Mouse (Mus musculus): ENCODE results near the gene Gucy1b2. TPM values are rescaled to one million over a fixed set of nuclear protein-coding genes. Genes with fewer than 3 reads are reported as not detected.

Gucy1b2 gene
- polyA plus RNA-seq (2012; rRNA removed): not detected in 2 replicates

GRCm38 (mm10) chr14:62456239-62456747 lies at the start of gene Gucy1b2:
Gucy1b2 (minus strand) TSS chr14:62456289.
- no peak for DNase-seq (ENCODE audit: low read depth)

- no peak for DNase-seq (ENCODE audit: low read depth)
These were observed 41.3 kb upstream of the Gucy1b2 start for GRCm38 (mm10) chr14:62497391-62497790.

DNA sequence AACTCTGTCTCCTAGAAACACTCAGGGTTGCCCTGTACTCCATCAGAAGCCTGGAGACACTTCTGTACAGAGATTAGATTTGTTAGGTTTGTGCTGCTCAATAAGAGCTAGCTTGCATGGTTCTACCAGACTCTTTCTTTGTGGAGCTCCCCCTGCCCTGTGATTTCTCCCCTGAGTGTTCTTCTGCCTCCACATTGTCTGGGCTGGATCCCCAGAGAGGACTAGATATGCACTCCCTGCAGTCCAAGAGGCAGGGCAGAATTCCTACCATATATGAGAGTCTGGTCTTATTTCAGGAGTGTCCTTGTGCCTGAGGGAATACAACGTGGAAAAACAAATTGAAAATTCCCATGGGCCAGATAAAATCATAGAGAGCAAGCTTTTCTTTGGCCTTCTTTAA lies 40.4 kb upstream of the Gucy1b2 start:
- DNase-seq (ENCODE audit: low read depth): no peak

DNA sequence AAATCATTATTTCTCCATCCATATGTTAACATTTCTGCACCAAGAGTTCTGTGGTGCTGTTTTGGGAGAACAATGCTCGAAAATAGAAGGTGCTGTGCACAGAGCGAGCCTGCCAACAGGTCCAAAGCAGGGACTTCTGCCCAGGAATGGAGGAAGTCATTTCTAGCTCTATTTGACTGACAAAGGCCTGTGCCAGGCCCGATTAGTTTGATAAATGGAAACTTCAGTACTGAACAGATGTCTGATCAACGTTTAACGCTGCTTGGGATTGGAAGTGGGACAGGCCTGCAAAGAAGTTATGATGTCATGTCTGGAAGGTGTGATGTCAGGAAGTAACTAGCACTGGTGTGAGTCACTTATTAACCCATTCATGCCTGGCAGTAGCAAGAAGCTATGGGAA lies 37.4 kb upstream of the Gucy1b2 start:
- no peak for DNase-seq (ENCODE audit: low read depth)

DNA sequence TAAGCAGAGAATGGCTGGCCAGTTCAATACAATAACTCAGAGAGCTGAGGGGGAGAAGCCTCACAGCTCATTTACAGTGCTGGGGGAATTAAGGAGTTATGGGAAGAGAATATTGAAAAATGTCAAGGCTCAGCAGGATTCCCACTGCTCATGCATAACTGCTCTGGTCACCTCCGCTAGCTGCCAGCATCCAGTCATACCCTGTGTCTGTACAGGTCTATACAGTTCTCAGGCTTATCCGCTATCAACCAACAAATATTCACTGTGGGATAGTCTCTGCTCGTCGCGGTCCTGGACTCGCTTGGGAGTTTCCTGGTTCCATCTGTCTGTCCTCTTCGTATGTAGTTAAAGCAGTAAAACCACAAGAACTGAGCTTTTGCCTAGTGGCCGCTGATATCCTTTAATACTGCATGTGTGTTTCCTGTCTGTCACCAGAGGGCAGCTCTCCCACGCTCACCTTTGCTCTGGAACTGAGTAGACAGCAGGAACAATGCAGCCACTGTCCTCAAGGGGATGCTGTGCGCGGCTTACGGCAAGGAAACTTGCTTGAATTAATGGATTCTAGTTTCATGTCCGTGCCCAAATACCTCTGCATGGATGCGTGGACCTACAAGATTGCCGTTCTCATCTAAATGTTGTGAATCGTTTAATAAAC lies 36.2 kb upstream of the Gucy1b2 start:
- peak; percentile 46 for DNase-seq (ENCODE audit: low read depth)

DNA sequence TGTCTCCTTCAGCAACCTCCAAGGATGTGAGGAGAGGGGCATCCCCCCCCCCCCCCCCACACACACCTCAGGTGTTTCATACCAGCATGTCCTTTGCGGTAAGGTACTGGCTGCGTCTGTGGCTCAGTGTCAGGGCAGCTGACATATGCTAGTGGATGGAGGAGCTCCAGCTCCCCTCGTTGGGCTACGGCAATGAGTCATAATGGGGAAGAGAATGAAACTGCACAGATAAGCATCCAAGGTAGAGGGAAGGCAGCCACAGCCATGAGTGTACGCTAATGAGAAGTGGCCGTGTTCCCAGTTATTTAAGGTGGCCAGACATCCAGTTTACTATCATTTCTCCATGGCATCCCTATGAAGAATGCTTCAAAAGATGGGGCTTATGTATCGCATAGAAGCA lies 32.2 kb upstream of the Gucy1b2 start:
- DNase-seq (ENCODE audit: low read depth): no peak

GRCm38 (mm10) chr14:62481381-62481780 lies 25.3 kb upstream of the Gucy1b2 start:
- DNase-seq (ENCODE audit: low read depth): no peak

DNA sequence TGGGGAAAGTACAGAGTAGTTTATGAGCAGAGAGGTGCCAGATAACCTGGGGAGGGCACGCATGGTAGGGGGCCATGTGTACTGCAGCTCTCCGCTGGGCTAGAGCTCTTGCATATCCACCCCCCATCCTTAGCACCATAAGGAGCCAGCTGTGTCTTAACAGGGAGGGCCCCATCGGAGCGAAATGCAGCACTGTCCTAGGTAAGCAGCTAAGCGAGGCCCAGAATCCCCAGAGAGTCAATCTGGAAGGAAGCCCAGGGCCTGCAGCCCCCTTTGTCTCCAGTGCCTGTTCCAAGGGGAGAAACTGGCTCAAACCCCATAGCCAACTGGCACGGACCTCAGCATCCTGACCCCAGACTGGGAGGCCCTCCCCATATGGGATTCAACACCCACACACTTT lies 23.3 kb upstream of the Gucy1b2 start:
- no peak for DNase-seq (ENCODE audit: low read depth)

GRCm38 (mm10) chr14:62474481-62474880 lies 18.4 kb upstream of the Gucy1b2 start:
- DNase-seq (ENCODE audit: low read depth): no peak

DNA sequence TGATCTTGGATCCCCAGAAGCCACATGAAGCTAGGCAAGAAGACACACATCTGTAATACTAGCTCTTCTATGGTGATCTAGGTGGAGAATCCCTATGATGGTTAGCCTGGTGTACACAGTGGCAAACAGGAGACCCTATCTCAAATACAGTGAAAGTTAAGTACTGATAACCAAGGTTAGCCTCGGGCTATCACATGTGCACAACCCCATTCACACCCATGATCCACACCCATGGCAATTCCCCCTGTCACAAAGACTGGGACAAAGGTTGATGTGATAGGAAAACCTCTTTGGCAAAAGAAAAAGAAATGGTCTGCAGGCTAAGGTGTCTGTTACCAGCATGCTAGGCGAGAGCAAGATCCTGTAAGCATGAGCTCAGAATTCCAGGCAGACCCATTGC lies 16.0 kb upstream of the Gucy1b2 start:
- no peak for DNase-seq (ENCODE audit: low read depth)

DNA sequence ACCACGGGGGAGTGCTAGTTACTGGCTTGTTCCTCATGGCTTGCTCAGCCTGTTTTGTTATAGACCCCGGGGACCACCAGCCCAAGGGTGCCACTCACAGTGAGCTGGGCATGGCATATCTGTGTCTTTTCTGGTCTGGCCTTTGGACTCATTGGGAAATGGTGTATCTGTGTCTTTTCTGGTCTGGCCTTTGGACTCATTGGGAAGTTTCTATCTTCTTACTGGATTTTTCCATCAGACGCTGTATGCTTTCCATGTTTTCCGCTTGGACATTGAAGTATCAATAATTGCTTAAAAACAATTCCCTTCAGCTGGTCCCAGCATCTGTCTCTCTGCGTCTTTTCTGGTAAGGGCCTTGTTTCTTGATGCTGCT lies 12.7 kb upstream of the Gucy1b2 start:
- DNase-seq (ENCODE audit: low read depth): no peak

DNA sequence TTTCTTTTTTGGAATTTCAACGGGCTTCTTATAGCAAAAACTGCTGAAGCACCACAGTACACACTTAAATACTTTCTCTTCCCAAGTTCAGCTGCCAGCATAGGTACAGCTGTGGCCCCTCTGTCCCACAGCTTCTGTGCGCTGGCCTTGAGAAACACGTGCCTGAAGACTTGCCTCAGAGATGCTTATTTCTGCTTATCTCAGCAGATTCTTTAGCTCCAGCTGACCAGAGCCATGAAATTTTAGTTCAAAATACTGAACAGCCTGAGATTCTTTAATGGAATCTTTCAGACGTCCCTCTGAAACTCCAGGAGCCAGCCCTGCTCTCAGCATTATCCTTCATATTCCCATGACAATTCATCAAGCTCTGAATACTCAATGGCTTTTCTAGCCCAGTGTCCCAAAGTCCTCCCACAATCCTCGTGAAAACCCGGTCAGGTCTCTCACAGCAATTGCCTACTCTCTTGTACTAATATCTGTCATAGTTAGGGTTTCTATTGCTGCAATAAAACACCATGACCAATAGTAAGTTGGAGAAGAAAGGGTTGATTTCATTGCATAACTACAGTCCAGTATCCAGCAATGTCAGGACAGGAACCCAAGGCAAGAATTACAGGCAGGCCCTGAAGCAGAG lies 12.1 kb upstream of the Gucy1b2 start:
- no peak for DNase-seq (ENCODE audit: low read depth)

DNA sequence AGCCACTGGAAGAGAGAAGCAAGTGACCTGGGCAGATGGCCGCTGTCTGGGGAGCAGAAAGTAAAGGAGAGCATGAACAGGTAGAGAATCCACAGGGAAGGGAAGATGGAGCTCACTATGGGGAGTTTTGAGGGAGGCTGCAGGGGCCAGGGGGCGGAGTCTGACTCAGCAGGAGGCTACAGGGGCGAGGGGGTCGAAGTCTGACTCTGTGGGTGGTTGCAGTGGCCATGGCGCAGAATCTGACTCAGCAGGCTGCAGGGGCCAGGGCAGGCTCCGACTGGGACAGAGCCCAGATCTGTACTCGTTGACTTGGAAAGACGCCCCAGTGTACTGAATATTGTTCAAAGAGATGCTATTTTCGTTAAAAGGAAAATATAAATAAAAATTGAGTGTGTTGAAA lies 8.9 kb upstream of the Gucy1b2 start:
- DNase-seq (ENCODE audit: low read depth): no peak

GRCm38 (mm10) chr14:62459541-62459940 lies 3.5 kb upstream of the Gucy1b2 start:
- no peak for DNase-seq (ENCODE audit: low read depth)

GRCm38 (mm10) chr14:62457420-62458181 lies 1.5 kb upstream of the Gucy1b2 start:
- no peak for DNase-seq (ENCODE audit: low read depth)

DNA sequence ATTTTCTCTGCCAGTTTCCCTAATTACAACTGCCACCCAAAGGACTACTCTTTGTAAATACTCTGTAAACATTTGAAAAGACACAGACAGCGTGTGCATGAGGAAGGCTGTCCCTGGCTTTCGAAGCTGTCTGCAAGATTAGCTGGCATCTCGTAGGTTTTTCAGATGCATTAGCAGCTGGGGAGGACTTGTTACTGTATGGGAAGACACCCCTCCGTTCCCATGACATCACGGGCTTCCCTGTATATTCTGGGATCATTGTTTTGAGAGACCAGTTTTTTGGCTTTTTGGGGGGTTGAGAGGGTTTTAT lies 564 bp downstream of the Gucy1b2 start:
- no peak for DNase-seq (ENCODE audit: low read depth)

GRCm38 (mm10) chr14:62454760-62455569 lies 1.1 kb downstream of the Gucy1b2 start:
- DNase-seq (ENCODE audit: low read depth): no peak

DNA sequence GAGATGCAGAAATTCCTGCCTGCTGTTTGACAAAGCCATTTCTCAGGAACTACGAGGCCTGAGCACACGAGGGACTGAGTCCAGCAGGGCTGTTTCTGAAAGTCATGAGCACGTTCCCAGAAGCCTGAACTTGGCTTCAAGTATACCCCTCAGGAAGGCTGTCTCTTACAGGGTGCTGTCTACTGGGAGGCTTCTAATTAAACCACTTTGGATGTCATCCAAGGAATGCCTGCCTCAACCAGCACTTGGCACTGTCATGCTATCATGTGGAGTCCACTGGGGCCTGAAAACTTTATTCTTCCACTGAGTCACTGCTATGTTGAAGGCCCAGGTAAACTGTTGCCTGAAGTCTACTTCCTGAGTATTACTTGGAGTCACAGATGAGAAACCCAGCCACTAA lies 2.0 kb downstream of the Gucy1b2 start:
- DNase-seq (ENCODE audit: low read depth): no peak

GRCm38 (mm10) chr14:62453276-62453675 lies 2.8 kb downstream of the Gucy1b2 start:
- no peak for DNase-seq (ENCODE audit: low read depth)

- DNase-seq (ENCODE audit: low read depth): no peak
These were observed 5.4 kb downstream of the Gucy1b2 start for GRCm38 (mm10) chr14:62450706-62451105.

GRCm38 (mm10) chr14:62447214-62447548 lies 8.9 kb downstream of the Gucy1b2 start:
- no peak for DNase-seq (ENCODE audit: low read depth)

All from gonadal fat pad, adult 2 months (tissue).